Mouse (Mus musculus) erythroblast, embryonic 14.5 days (primary cell): ENCODE data around the gene Nkd1.

Experiments
- GATA1 ChIP-seq: IDR thresholded peaks from 2 replicates; pipeline ENCODE4 v1.6.1; 2012; ENCODE audit warnings: low read length, inconsistent platforms, mixed read lengths
- TAL1 ChIP-seq: IDR thresholded peaks from 3 replicates; pipeline ENCODE4 v1.6.1; 2012; ENCODE audit warnings: low read length, inconsistent platforms, mixed read lengths

DNA sequence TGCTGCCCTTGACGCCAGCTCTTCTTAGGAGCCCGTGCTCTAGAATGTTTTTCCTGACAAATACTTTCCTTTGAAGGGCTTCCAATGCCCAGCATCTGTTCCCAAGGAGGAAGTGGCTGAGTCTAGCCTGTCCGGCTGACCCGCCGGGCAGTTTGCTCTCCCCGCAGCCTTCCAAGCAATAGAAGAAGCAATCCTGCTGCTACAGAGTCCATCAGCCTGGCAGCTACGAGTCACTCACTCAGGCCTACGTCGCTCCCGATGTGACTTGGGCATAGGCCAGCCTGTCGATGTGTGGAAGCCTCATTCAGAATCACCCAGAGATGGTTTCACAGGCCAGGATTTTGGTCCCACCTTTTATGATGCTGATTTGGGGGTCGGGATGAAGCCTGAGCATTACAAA, 74.9 kb downstream of the Nkd1 start:
- TF ChIP-seq GATA1 (no peak), TAL1 (no peak)
